Mouse (Mus musculus) hindbrain, embryonic 10.5 days (tissue): ENCODE measurements around the gene Arhgap44. TPM values are rescaled to one million over a fixed set of nuclear protein-coding genes. Genes with fewer than 3 reads are reported as not detected.

Source experiments
- DNase-seq: peaks from one replicate; pipeline ENCODE4 v3.0.0-alpha.2; 2017; ENCODE audit warnings: low spot score
- H3K27ac ChIP-seq: fragments of 300-500 bp; sonication (generic); 2 replicates; pipeline ENCODE4 v1.5.1; 2016; ENCODE audit warnings: mild to moderate bottlenecking, moderate library complexity
- H3K27me3 ChIP-seq: fragments of 300-500 bp; sonication (generic); 2 replicates; pipeline ENCODE4 v1.6.1; 2016; ENCODE audit warnings: mild to moderate bottlenecking; ENCODE audit not compliant: poor library complexity, insufficient read depth, severe bottlenecking
- H3K36me3 ChIP-seq: fragments of 300-500 bp; sonication (generic); 2 replicates; pipeline ENCODE4 v1.6.1; 2016; ENCODE audit warnings: mild to moderate bottlenecking, moderate library complexity
- H3K4me1 ChIP-seq: fragments of 300-500 bp; sonication (generic); replicated peaks from 2 replicates; pipeline ENCODE4 v1.6.1; 2016; ENCODE audit warnings: mild to moderate bottlenecking
- H3K4me3 ChIP-seq: fragments of 300-500 bp; sonication (generic); 2 replicates; pipeline ENCODE4 v1.5.1; 2016; ENCODE audit warnings: mild to moderate bottlenecking, moderate library complexity
- H3K9me3 ChIP-seq: fragments of 300-500 bp; sonication (generic); 2 replicates; pipeline ENCODE4 v1.6.1; 2016; ENCODE audit warnings: mild to moderate bottlenecking, moderate library complexity
- WGBS: fragments of 180-500 bp; shearing (Covaris S2); methylation state at CpG from one replicate; pipeline ENCODE4 v1.1.7; 2016; 5-methylcytosine and 5-hydroxymethylcytosine counted together
- polyA plus RNA-seq: library from polyadenylated mRNA; unstranded; fragments of >200 nt; fragmentation: Nextera tagmentation; extraction: Ambion mirVana; gene quantifications from 2 replicates; pipeline ENCODE4 v1.2.1, GENCODE M21; 2016

Gene Arhgap44
- polyA plus RNA-seq, 1 experiment from 2014 or later, result 4.8 TPM

- no peaks in the 10 kb centered on the region for H3K27me3 ChIP-seq
- H3K9me3 ChIP-seq, result no peaks in the 10 kb centered on the region
- no peak overlapping the region for H3K4me3 ChIP-seq
- H3K36me3 ChIP-seq, result no peaks in the 10 kb centered on the region
- WGBS, result 92% methylated on average over 4 of the region's 4 CpGs
- H3K4me1 ChIP-seq, result peaks cover 31% of the 10 kb centered on the region
- DNase-seq, result no peak
- H3K27ac ChIP-seq, result no peak overlapping the region
Measured at GRCm38 (mm10) chr11:65128666-65129065, 34.1 kb downstream of the Arhgap44 start.

GRCm38 (mm10) chr11:65126566-65126965 is 36.2 kb downstream of the Arhgap44 start:
- Histone ChIP-seq H3K27ac (peak overlapping the region; percentile 75), H3K36me3 (no peaks in the 10 kb centered on the region), H3K4me3 (no peak overlapping the region), H3K4me1 (peaks cover 31% of the 10 kb centered on the region), H3K27me3 (no peaks in the 10 kb centered on the region), H3K9me3 (no peaks in the 10 kb centered on the region)
- DNase-seq, result no peak
- WGBS, result 63% methylated on average over 9 of the region's 9 CpGs

- peak; percentile 31 for DNase-seq
- WGBS, result 65% methylated on average over 8 of the region's 8 CpGs
- peak overlapping the region; percentile 50; the same call in 1 of the 2 replicates for H3K27ac ChIP-seq
Measured at GRCm38 (mm10) chr11:65124913-65125418, 37.8 kb downstream of the Arhgap44 start.

GRCm38 (mm10) chr11:65120276-65120675 is 42.5 kb downstream of the Arhgap44 start:
- Histone ChIP-seq H3K4me1 (peaks cover 11% of the 10 kb centered on the region), H3K9me3 (no peaks in the 10 kb centered on the region), H3K36me3 (no peaks in the 10 kb centered on the region), H3K4me3 (no peak overlapping the region), H3K27me3 (no peaks in the 10 kb centered on the region), H3K27ac (no peak overlapping the region)
- 83% methylated on average over 4 of the region's 4 CpGs for WGBS
- no peak for DNase-seq

More at GRCm38 (mm10) chr11:65124913-65125418, 37.8 kb downstream of the Arhgap44 start:
- Histone ChIP-seq H3K27me3 (no peaks in the 10 kb centered on the region), H3K9me3 (no peaks in the 10 kb centered on the region), H3K4me1 (peaks cover 31% of the 10 kb centered on the region), H3K4me3 (no peak overlapping the region), H3K36me3 (no peaks in the 10 kb centered on the region)

DNA sequence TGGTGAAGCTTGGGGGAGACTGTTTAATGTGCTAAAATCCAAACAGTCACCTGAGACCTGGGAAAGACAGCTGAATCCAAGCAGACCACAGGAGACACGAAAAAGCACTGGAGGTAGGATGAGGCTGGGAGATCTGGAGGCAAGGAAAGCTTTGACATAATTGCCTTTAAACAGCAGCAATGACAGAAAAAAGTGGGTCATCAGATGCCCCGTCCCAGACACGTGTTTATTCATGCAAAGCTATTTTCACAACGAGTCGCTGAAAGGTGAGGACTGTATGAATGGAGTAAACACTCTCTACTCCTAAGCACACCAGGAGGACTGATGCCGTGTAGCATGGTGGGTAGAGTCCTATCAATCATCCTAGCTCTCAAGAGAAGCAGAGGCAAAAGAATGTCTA is 47.0 kb downstream of the Arhgap44 start:
- no peaks in the 10 kb centered on the region for H3K9me3 ChIP-seq
- H3K4me1 ChIP-seq, result peaks cover 14% of the 10 kb centered on the region
- H3K27me3 ChIP-seq, result no peaks in the 10 kb centered on the region
- H3K36me3 ChIP-seq, result no peaks in the 10 kb centered on the region
- 90% methylated on average over 6 of the region's 6 CpGs for WGBS
- no peak overlapping the region for H3K27ac ChIP-seq
- no peak overlapping the region for H3K4me3 ChIP-seq
- no peak for DNase-seq

- H3K27ac ChIP-seq, result no peak overlapping the region
- DNase-seq, result no peak
- H3K4me1 ChIP-seq, result peaks cover 36% of the 10 kb centered on the region
- no peaks in the 10 kb centered on the region for H3K27me3 ChIP-seq
- H3K36me3 ChIP-seq, result no peaks in the 10 kb centered on the region
- H3K4me3 ChIP-seq, result no peak overlapping the region
- no peaks in the 10 kb centered on the region for H3K9me3 ChIP-seq
- WGBS, result 63% methylated on average over 4 of the region's 4 CpGs
Measured at GRCm38 (mm10) chr11:65112086-65112485, 50.7 kb downstream of the Arhgap44 start.

DNA sequence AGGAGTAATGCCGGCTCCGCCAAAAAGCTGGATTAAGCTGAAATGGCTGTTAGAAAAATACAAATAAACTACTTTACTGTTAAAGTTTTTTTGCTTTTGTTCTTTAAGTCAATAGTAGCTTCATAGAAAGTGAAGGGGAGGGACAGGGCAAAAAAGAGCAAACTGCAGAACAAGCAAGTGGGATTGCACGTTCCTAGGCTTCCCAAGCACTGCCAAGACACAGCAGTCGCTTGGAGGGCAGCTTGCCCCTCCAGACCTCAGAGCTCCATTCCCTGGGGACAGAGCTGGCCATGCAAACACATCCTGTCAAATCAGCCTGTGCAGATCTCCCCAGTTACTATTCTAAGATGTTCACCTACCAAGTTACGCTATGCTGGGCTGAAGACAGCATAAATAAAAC is 51.1 kb downstream of the Arhgap44 start:
- Histone ChIP-seq H3K27me3 (no peaks in the 10 kb centered on the region), H3K4me1 (peaks cover 36% of the 10 kb centered on the region), H3K27ac (no peak overlapping the region), H3K9me3 (no peaks in the 10 kb centered on the region), H3K4me3 (no peak overlapping the region), H3K36me3 (no peaks in the 10 kb centered on the region)
- WGBS, result 60% methylated on average over 5 of the region's 5 CpGs
- DNase-seq, result no peak

GRCm38 (mm10) chr11:65110058-65110457 is 52.7 kb downstream of the Arhgap44 start:
- peak; percentile 38 for DNase-seq
- no peak overlapping the region for H3K4me3 ChIP-seq
- WGBS, result 32% methylated on average over 10 of the region's 10 CpGs
- H3K4me1 ChIP-seq, result peaks cover 36% of the 10 kb centered on the region
- H3K36me3 ChIP-seq, result no peaks in the 10 kb centered on the region
- H3K9me3 ChIP-seq, result no peaks in the 10 kb centered on the region
- no peaks in the 10 kb centered on the region for H3K27me3 ChIP-seq
- peak overlapping the region; percentile 64; the same call in 1 of the 2 replicates for H3K27ac ChIP-seq

DNA sequence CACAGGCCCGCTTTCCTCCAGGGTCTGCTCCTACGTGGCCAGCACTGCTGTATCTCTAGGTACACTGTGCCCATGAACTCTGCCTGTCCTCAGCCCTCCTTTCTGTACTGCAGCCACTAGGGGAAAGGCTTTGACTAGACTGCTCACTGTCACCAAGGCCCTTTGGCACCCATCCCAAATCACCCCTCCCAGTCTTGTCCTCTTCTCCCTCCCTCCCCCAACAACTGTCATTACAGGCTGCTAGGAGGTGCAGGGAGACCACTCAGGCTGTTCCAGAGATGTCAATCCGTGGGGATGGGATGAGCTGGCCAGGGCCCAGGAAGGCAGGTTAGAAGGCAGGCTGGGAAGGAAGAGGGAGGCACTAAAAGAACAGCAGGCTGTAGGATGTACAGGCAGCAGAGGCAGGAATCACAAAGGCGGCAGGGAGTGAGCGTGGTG is 55.0 kb downstream of the Arhgap44 start:
- Histone ChIP-seq H3K4me3 (no peak overlapping the region), H3K4me1 (peaks cover 36% of the 10 kb centered on the region), H3K27ac (peak overlapping the region; percentile 13), H3K36me3 (no peaks in the 10 kb centered on the region), H3K9me3 (no peaks in the 10 kb centered on the region), H3K27me3 (no peaks in the 10 kb centered on the region)
- 75% methylated on average over 5 of the region's 5 CpGs for WGBS
- DNase-seq, result no peak

GRCm38 (mm10) chr11:65107151-65107550 is 55.6 kb downstream of the Arhgap44 start:
- Histone ChIP-seq H3K4me3 (no peak overlapping the region), H3K27ac (no peak overlapping the region)

GRCm38 (mm10) chr11:65104076-65104475 is 58.7 kb downstream of the Arhgap44 start:
- H3K4me1 ChIP-seq, result peaks cover 7% of the 10 kb centered on the region
- no peak overlapping the region for H3K4me3 ChIP-seq
- H3K27ac ChIP-seq, result no peak overlapping the region
- H3K9me3 ChIP-seq, result no peaks in the 10 kb centered on the region
- no peaks in the 10 kb centered on the region for H3K36me3 ChIP-seq
- H3K27me3 ChIP-seq, result no peaks in the 10 kb centered on the region
- no peak for DNase-seq
- WGBS, result 90% methylated on average over 3 of the region's 3 CpGs

More at GRCm38 (mm10) chr11:65107151-65107550, 55.6 kb downstream of the Arhgap44 start:
- H3K36me3 ChIP-seq, result no peaks in the 10 kb centered on the region
- DNase-seq, result no peak
- 76% methylated on average over 4 of the region's 4 CpGs for whole genome bisulfite sequencing
- no peaks in the 10 kb centered on the region for H3K27me3 ChIP-seq
- H3K9me3 ChIP-seq, result no peaks in the 10 kb centered on the region
- H3K4me1 ChIP-seq, result peaks cover 36% of the 10 kb centered on the region

DNA sequence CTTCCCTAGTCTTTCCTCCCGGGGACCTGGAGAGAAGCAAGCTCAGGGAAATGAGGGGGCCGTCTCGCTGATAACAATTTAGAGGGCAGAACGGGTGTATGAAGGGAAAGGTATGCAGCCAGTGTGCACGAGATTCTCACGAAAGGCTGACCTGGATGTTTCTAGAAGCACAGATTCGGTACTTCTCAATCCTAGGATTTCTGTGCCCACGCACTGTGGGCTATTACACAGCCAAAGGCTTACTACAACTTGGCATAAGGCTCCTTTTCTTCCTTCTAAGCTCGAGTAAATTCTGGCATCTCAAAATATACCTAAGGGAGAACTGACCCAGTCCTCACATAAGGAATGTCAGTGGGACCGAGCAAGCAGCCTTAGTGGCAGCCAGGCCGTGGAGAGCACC is 61.6 kb downstream of the Arhgap44 start:
- DNase-seq, result no peak
- no peaks in the 10 kb centered on the region for H3K36me3 ChIP-seq

DNA sequence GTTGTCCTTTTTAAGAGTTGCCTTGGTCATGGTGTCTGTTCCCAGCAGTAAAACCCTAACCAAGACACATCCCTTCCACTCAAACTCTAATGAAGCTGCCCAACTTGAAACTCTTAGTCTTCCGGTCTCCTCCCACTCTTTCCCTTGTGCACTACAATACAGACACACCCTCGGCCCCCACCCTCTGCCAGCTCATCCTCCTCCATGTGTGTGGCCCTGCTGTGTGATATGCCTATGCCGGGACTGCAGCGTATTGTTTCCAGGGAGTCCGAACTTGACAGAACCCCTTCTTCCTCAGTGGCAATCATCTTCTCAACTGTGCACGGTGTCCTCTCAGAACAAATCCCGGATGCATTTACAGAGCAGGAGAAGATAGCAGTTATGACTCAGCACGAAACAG is 62.7 kb downstream of the Arhgap44 start:
- no peaks in the 10 kb centered on the region for H3K36me3 ChIP-seq
- no peak overlapping the region for H3K27ac ChIP-seq
- peaks cover 4% of the 10 kb centered on the region; the same call in 1 of the 2 replicates for H3K4me1 ChIP-seq
- 93% methylated on average over 8 of the region's 8 CpGs for WGBS
- no peak for DNase-seq
- no peak overlapping the region for H3K4me3 ChIP-seq
- H3K9me3 ChIP-seq, result no peaks in the 10 kb centered on the region
- H3K27me3 ChIP-seq, result no peaks in the 10 kb centered on the region

More for the DNA sequence above, 61.6 kb downstream of the Arhgap44 start:
- 88% methylated on average over 11 of the region's 11 CpGs for WGBS
- H3K9me3 ChIP-seq, result no peaks in the 10 kb centered on the region
- H3K4me1 ChIP-seq, result peaks cover 4% of the 10 kb centered on the region; the same call in 1 of the 2 replicates
- no peaks in the 10 kb centered on the region for H3K27me3 ChIP-seq
- no peak overlapping the region for H3K4me3 ChIP-seq
- H3K27ac ChIP-seq, result no peak overlapping the region
